Mouse (Mus musculus) heart, postnatal 10 days (tissue): ENCODE measurements around the gene Aoah. TPM values are rescaled to one million over a fixed set of nuclear protein-coding genes. Genes with fewer than 3 reads are reported as not detected.

Experiments used
- DNase-seq, 2 experiments: peaks; one replicate each; pipeline ENCODE4 v3.0.0; 2021
- intact Hi-C: fragments of 180-260 bp; cut with DNase I; formaldehyde crosslinking; loops from one replicate; pipeline ENCODE4 v1.15.1; 2025
- total RNA-seq, 2 experiments: library from RNA; stranded (reverse); gene quantifications; 2 replicates each; pipeline ENCODE4 v1.2.3; 2021

Aoah gene
- total RNA-seq: 1 to 10 TPM in 1 of 2 experiments, under 1 TPM in 1; 0.69 to 1.1 TPM

GRCm38 (mm10) chr13:20793901-20794300, at the start of gene Aoah:
Aoah (plus strand) TSS chr13:20794113.
- peak in 1 of 2 experiments; percentile 10 for DNase-seq
- intact Hi-C loops: no loop called here

GRCm38 (mm10) chr13:20754843-20755242, 39.1 kb upstream of the Aoah start:
- intact Hi-C loops: no loop called here
- DNase-seq: no peak

GRCm38 (mm10) chr13:20783648-20784047, 10.3 kb upstream of the Aoah start:
- intact Hi-C loops: no loop called here
- DNase-seq: no peak

- intact Hi-C loops: no loop called here
- DNase-seq: no peak
These were observed 9.9 kb upstream of the Aoah start for GRCm38 (mm10) chr13:20784060-20784459.

- intact Hi-C loops: no loop called here
- DNase-seq: no peak
These were observed 8.0 kb upstream of the Aoah start for GRCm38 (mm10) chr13:20785960-20786359.

GRCm38 (mm10) chr13:20786825-20787245, 7.1 kb upstream of the Aoah start:
- no peak for DNase-seq
- intact Hi-C loops: no loop called here

GRCm38 (mm10) chr13:20787952-20788351, 6.0 kb upstream of the Aoah start:
- intact Hi-C loops: no loop called here
- no peak for DNase-seq

- no peak for DNase-seq
- intact Hi-C loops: no loop called here
These were observed 2.7 kb downstream of the Aoah start for GRCm38 (mm10) chr13:20796651-20797050.

- intact Hi-C loops: no loop called here
- no peak for DNase-seq
These were observed 4.6 kb downstream of the Aoah start for GRCm38 (mm10) chr13:20798536-20798935.

GRCm38 (mm10) chr13:20799772-20800171, 5.9 kb downstream of the Aoah start:
- DNase-seq: no peak
- intact Hi-C loops: no loop called here

GRCm38 (mm10) chr13:20800569-20800968, 6.7 kb downstream of the Aoah start:
- DNase-seq: no peak
- intact Hi-C loops: no loop called here

- intact Hi-C loops: no loop called here
- DNase-seq: no peak
These were observed 18.0 kb downstream of the Aoah start for GRCm38 (mm10) chr13:20811782-20812406.

- intact Hi-C loops: no loop called here
- DNase-seq: no peak
These were observed 22.5 kb downstream of the Aoah start for GRCm38 (mm10) chr13:20816385-20816784.

- no peak for DNase-seq
- intact Hi-C loops: no loop called here
These were observed 26.9 kb downstream of the Aoah start for GRCm38 (mm10) chr13:20820712-20821328.

- intact Hi-C loops: no loop called here
- peak in 1 of 2 experiments; percentile 1 for DNase-seq
These were observed 34.8 kb downstream of the Aoah start for GRCm38 (mm10) chr13:20828728-20829127.

- peak; percentile 30 to 32 for DNase-seq
- intact Hi-C loops: no loop called here
These were observed 35.4 kb downstream of the Aoah start for GRCm38 (mm10) chr13:20829181-20829900.

GRCm38 (mm10) chr13:20855893-20856292, 62.0 kb downstream of the Aoah start:
- intact Hi-C loops: no loop called here
- no peak for DNase-seq

GRCm38 (mm10) chr13:20899372-20899771, 105.5 kb downstream of the Aoah start:
- intact Hi-C loops: no loop called here
- DNase-seq: no peak

GRCm38 (mm10) chr13:20900396-20900971, 106.6 kb downstream of the Aoah start:
- peak; percentile 49 to 53 for DNase-seq
- intact Hi-C loops: no loop called here

GRCm38 (mm10) chr13:20900972-20901457, 107.1 kb downstream of the Aoah start:
- peak in 1 of 2 experiments; percentile 4 for DNase-seq
- intact Hi-C loops: no loop called here

GRCm38 (mm10) chr13:20901634-20902135, 107.8 kb downstream of the Aoah start:
- intact Hi-C loops: no loop called here
- no peak for DNase-seq
